Mouse (Mus musculus) myocyte (in vitro differentiated cells): ENCODE measurements at regions not wholly inside any gene's neighbourhood (a gene's known extent, or its start where the extent isn't known, plus 50 kb on each side); places are given as distances from the start of the nearest gene placed in this dataset.

Experiments used
- H3K27me3 ChIP-seq: one replicate; pipeline ENCODE4 v1.6.1; 2011; ENCODE audit not compliant: control insufficient read depth, insufficient read depth, insufficient read length
- H3K36me3 ChIP-seq: one replicate; pipeline ENCODE4 v1.6.1; 2011; ENCODE audit not compliant: control insufficient read depth, insufficient read depth
- H3K4me2 ChIP-seq: one replicate; pipeline ENCODE4 v1.6.1; 2011; ENCODE audit warnings: low read depth, control low read depth
- H3K4me3 ChIP-seq: one replicate; pipeline ENCODE4 v1.5.1; 2011; ENCODE audit warnings: mild to moderate bottlenecking, control low read depth, moderate library complexity
- H3K79me2 ChIP-seq: one replicate; pipeline ENCODE4 v1.6.1; 2011; ENCODE audit not compliant: control insufficient read depth, insufficient read depth
- H3ac ChIP-seq: one replicate; pipeline ENCODE4 v1.6.1; 2011; ENCODE audit not compliant: control insufficient read depth, insufficient read length
- CEBPB ChIP-seq: IDR thresholded peaks from 2 replicates; pipeline ENCODE4 v1.6.1; 2011; ENCODE audit warnings: mild to moderate bottlenecking, moderate library complexity; ENCODE audit not compliant: poor library complexity, insufficient read depth, severe bottlenecking
- E2F4 ChIP-seq: IDR thresholded peaks from one replicate; pipeline ENCODE4 v1.6.1; 2011; ENCODE audit warnings: mild to moderate bottlenecking, control low read depth, moderate library complexity; ENCODE audit not compliant: insufficient read depth
- MAX ChIP-seq: IDR thresholded peaks from one replicate; pipeline ENCODE4 v1.6.1; 2011; ENCODE audit warnings: low read depth, mild to moderate bottlenecking, control low read depth
- MYOD1 ChIP-seq, 3 experiments: IDR thresholded peaks; one replicate each; pipeline ENCODE4 v1.6.1; 2011; ENCODE audit warnings: control low read depth in 2 of 3, low read depth in 2 of 3, mild to moderate bottlenecking in 2 of 3, moderate library complexity in 1 of 3; ENCODE audit not compliant: insufficient read length in 2 of 3, control insufficient read depth in 1 of 3
- MYOG ChIP-seq, 3 experiments: IDR thresholded peaks; one replicate each; pipeline ENCODE4 v1.6.1; 2011; ENCODE audit warnings: control low read depth in 2 of 3, low read depth in 2 of 3, mild to moderate bottlenecking in 2 of 3; ENCODE audit not compliant: insufficient read length in 2 of 3, control insufficient read depth in 1 of 3, insufficient read depth in 1 of 3
- POLR2A ChIP-seq: IDR thresholded peaks from one replicate; pipeline ENCODE4 v1.6.1; 2011; ENCODE audit warnings: low read depth, mild to moderate bottlenecking, control low read depth, moderate library complexity; ENCODE audit not compliant: insufficient read length
- POLR2AphosphoS2 ChIP-seq: IDR thresholded peaks from one replicate; pipeline ENCODE4 v1.6.1; 2011; ENCODE audit warnings: low read depth, control low read depth; ENCODE audit not compliant: insufficient read length
- REST ChIP-seq: IDR thresholded peaks from one replicate; pipeline ENCODE4 v1.6.1; 2011; ENCODE audit warnings: mild to moderate bottlenecking, control low read depth, moderate library complexity; ENCODE audit not compliant: insufficient read depth, insufficient read length
- SRF ChIP-seq: IDR thresholded peaks from one replicate; pipeline ENCODE4 v1.6.1; 2011; ENCODE audit warnings: low read depth; ENCODE audit not compliant: control insufficient read depth, insufficient read length
- TCF12 ChIP-seq: IDR thresholded peaks from one replicate; pipeline ENCODE4 v1.6.1; 2011; ENCODE audit warnings: mild to moderate bottlenecking, control low read depth; ENCODE audit not compliant: poor library complexity, insufficient read depth, severe bottlenecking
- TCF3 ChIP-seq: IDR thresholded peaks from one replicate; pipeline ENCODE4 v1.6.1; 2011; ENCODE audit warnings: low read depth, control low read depth; ENCODE audit not compliant: insufficient read length
- USF1 ChIP-seq: IDR thresholded peaks from one replicate; pipeline ENCODE4 v1.6.1; 2011; ENCODE audit warnings: low read depth, mild to moderate bottlenecking, control low read depth, moderate library complexity

GRCm38 (mm10) chr2:101136867-101137266 is 487.7 kb upstream of the Rag2 start:
- TF ChIP-seq TCF3 = no peak
- no peaks in the 10 kb centered on the region for H3K27me3 ChIP-seq
- no peaks in the 10 kb centered on the region for H3K79me2 ChIP-seq
- H3K36me3 ChIP-seq = no peaks in the 10 kb centered on the region
- no peak overlapping the region for H3K4me2 ChIP-seq
- H3K4me3 ChIP-seq = no peak overlapping the region
- H3ac ChIP-seq = no peak overlapping the region

- no peak overlapping the region for H3K4me2 ChIP-seq
- H3ac ChIP-seq = no peak overlapping the region
- no peaks in the 10 kb centered on the region for H3K79me2 ChIP-seq
- no peaks in the 10 kb centered on the region for H3K27me3 ChIP-seq
- H3K36me3 ChIP-seq = no peaks in the 10 kb centered on the region
- TF ChIP-seq POLR2AphosphoS2 (no peak), TCF3 (no peak), E2F4 (no peak), MYOG (IDR thresholded peaks at IDR 0.05; ENCODE audit: control insufficient read depth in 1 of 3, insufficient read depth in 1 of 3, insufficient read length in 2 of 3, low read depth in 2 of 3) (no peak), POLR2A (no peak), MAX (no peak), USF1 (no peak)
- no peak overlapping the region for H3K4me3 ChIP-seq
Measured at GRCm38 (mm10) chr2:101139931-101140330, 484.6 kb upstream of the Rag2 start.

GRCm38 (mm10) chr2:101156755-101157271 is 467.7 kb upstream of the Rag2 start:
- no peak overlapping the region for H3K4me2 ChIP-seq
- TF ChIP-seq POLR2A (no peak), MAX (no peak), POLR2AphosphoS2 (no peak), TCF3 (no peak), MYOD1 (IDR thresholded peaks at IDR 0.05; ENCODE audit: control insufficient read depth in 1 of 3, insufficient read length in 2 of 3, low read depth in 2 of 3) (no peak), E2F4 (no peak), SRF (no peak), REST (no peak), TCF12 (no peak), MYOG (IDR thresholded peaks at IDR 0.05; ENCODE audit: control insufficient read depth in 1 of 3, insufficient read depth in 1 of 3, insufficient read length in 2 of 3, low read depth in 2 of 3) (no peak), USF1 (no peak), CEBPB (no peak)
- H3K4me3 ChIP-seq = no peak overlapping the region
- H3ac ChIP-seq = no peak overlapping the region
- no peaks in the 10 kb centered on the region for H3K79me2 ChIP-seq
- no peaks in the 10 kb centered on the region for H3K27me3 ChIP-seq
- no peaks in the 10 kb centered on the region for H3K36me3 ChIP-seq

- Histone ChIP-seq H3K79me2 (no peaks in the 10 kb centered on the region), H3K36me3 (no peaks in the 10 kb centered on the region), H3K4me3 (no peak overlapping the region), H3K4me2 (no peak overlapping the region), H3ac (no peak overlapping the region), H3K27me3 (no peaks in the 10 kb centered on the region)
- TF ChIP-seq E2F4 = no peak
- no peak for TF ChIP-seq USF1
- no peak for TF ChIP-seq POLR2A
- no peak for TF ChIP-seq REST
- no peak for TF ChIP-seq TCF3
- no peak for TF ChIP-seq MYOG (IDR thresholded peaks at IDR 0.05; ENCODE audit: control insufficient read depth in 1 of 3, insufficient read depth in 1 of 3, insufficient read length in 2 of 3, low read depth in 2 of 3)
- no peak for TF ChIP-seq CEBPB
- TF ChIP-seq POLR2AphosphoS2 = no peak
- TF ChIP-seq SRF = no peak
- no peak for TF ChIP-seq TCF12
- no peak for TF ChIP-seq MAX
- TF ChIP-seq MYOD1 (IDR thresholded peaks at IDR 0.05; ENCODE audit: control insufficient read depth in 1 of 3, insufficient read length in 2 of 3, low read depth in 2 of 3) = no peak
Measured at GRCm38 (mm10) chr2:101159276-101159675, 465.2 kb upstream of the Rag2 start.

GRCm38 (mm10) chr2:101165942-101166341 is 458.6 kb upstream of the Rag2 start:
- Histone ChIP-seq H3K4me3 (no peak overlapping the region), H3ac (no peak overlapping the region), H3K36me3 (no peaks in the 10 kb centered on the region), H3K79me2 (no peaks in the 10 kb centered on the region), H3K27me3 (no peaks in the 10 kb centered on the region), H3K4me2 (no peak overlapping the region)
- TF ChIP-seq REST = no peak
- TF ChIP-seq MAX = no peak
- TF ChIP-seq TCF3 = no peak
- no peak for TF ChIP-seq TCF12
- TF ChIP-seq MYOG (IDR thresholded peaks at IDR 0.05; ENCODE audit: control insufficient read depth in 1 of 3, insufficient read depth in 1 of 3, insufficient read length in 2 of 3, low read depth in 2 of 3) = no peak
- no peak for TF ChIP-seq SRF
- TF ChIP-seq USF1 = no peak
- no peak for TF ChIP-seq CEBPB
- TF ChIP-seq POLR2AphosphoS2 = no peak
- TF ChIP-seq POLR2A = no peak
